Mouse (Mus musculus) stomach, postnatal 0 days (tissue): ENCODE measurements around the gene Trp53. TPM values are rescaled to one million over a fixed set of nuclear protein-coding genes. Genes with fewer than 3 reads are reported as not detected.

ENCODE experiments used
- ATAC-seq: fragments of 200-750 bp; cut with Nextera tagmentation; 2 replicates; pipeline ENCODE4 v1.8.0; 2017; ENCODE audit not compliant: low FRiP score, low TSS enrichment
- DNase-seq: peaks from one replicate; pipeline ENCODE4 v3.0.0-alpha.2; 2016; ENCODE audit warnings: low spot score
- H3K27ac ChIP-seq: fragments of 300-500 bp; sonication (generic); replicated peaks from 2 replicates; pipeline ENCODE4 v1.5.1; 2014; ENCODE audit warnings: mild to moderate bottlenecking, control low read depth
- H3K27me3 ChIP-seq: fragments of 300-500 bp; sonication (generic); 2 replicates; pipeline ENCODE4 v1.6.1; 2014; ENCODE audit warnings: low read length; ENCODE audit not compliant: control insufficient read depth, insufficient read depth
- H3K36me3 ChIP-seq: fragments of 300-500 bp; sonication (generic); 2 replicates; pipeline ENCODE4 v1.6.1; 2014; ENCODE audit warnings: low read length, mixed read lengths; ENCODE audit not compliant: control insufficient read depth, insufficient read depth
- H3K4me1 ChIP-seq: fragments of 300-500 bp; sonication (generic); replicated peaks from 2 replicates; pipeline ENCODE4 v1.6.1; 2014; ENCODE audit warnings: antibody characterized with exemption; ENCODE audit not compliant: control insufficient read depth, insufficient read depth
- H3K4me2 ChIP-seq: fragments of 300-500 bp; sonication (generic); replicated peaks from 2 replicates; pipeline ENCODE4 v1.6.1; 2014; ENCODE audit warnings: low read depth, mild to moderate bottlenecking, control low read depth, moderate library complexity
- H3K4me3 ChIP-seq: fragments of 300-500 bp; sonication (generic); 2 replicates; pipeline ENCODE4 v1.5.1; 2014; ENCODE audit warnings: low read depth, low read length, control low read depth
- H3K9ac ChIP-seq: fragments of 300-500 bp; sonication (generic); 2 replicates; pipeline ENCODE4 v1.6.1; 2014; ENCODE audit warnings: mild to moderate bottlenecking, low read length, control low read depth, mixed read lengths
- H3K9me3 ChIP-seq: fragments of 300-500 bp; sonication (generic); 2 replicates; pipeline ENCODE4 v1.6.1; 2016; ENCODE audit warnings: low read length; ENCODE audit not compliant: control insufficient read depth
- CTCF ChIP-seq: IDR thresholded peaks from 2 replicates; pipeline ENCODE4 v1.5.1; 2016; ENCODE audit warnings: antibody characterized with exemption, low read depth, mild to moderate bottlenecking, moderate library complexity
- EP300 ChIP-seq: optimal IDR thresholded peaks from 2 replicates; pipeline ENCODE3; 2016; ENCODE audit warnings: antibody characterized with exemption
- WGBS: fragments of 180-500 bp; shearing (Covaris S2); extraction: QIAGEN DNeasy Blood & Tissue Kit; methylation state at CpG from one replicate; pipeline ENCODE4 v1.1.7; 2014; 5-methylcytosine and 5-hydroxymethylcytosine counted together
- microRNA counts: library from miRNA; unstranded; fragments of <30 nt; microRNA quantifications from one replicate; lab custom pipeline; 2015
- microRNA-seq: library from miRNA; unstranded; fragments of <30 nt; microRNA quantifications from one replicate; pipeline ENCODE4, GENCODE M21; 2016
- polyA plus RNA-seq: library from polyadenylated mRNA; unstranded; fragments of >200 nt; fragmentation: Nextera tagmentation; extraction: Ambion mirVana; gene quantifications from 2 replicates; pipeline ENCODE4 v1.2.1, GENCODE M21; 2015

Trp53 gene
- polyA plus RNA-seq, 1 experiment from 2014 or later = 45.0 TPM

DNA sequence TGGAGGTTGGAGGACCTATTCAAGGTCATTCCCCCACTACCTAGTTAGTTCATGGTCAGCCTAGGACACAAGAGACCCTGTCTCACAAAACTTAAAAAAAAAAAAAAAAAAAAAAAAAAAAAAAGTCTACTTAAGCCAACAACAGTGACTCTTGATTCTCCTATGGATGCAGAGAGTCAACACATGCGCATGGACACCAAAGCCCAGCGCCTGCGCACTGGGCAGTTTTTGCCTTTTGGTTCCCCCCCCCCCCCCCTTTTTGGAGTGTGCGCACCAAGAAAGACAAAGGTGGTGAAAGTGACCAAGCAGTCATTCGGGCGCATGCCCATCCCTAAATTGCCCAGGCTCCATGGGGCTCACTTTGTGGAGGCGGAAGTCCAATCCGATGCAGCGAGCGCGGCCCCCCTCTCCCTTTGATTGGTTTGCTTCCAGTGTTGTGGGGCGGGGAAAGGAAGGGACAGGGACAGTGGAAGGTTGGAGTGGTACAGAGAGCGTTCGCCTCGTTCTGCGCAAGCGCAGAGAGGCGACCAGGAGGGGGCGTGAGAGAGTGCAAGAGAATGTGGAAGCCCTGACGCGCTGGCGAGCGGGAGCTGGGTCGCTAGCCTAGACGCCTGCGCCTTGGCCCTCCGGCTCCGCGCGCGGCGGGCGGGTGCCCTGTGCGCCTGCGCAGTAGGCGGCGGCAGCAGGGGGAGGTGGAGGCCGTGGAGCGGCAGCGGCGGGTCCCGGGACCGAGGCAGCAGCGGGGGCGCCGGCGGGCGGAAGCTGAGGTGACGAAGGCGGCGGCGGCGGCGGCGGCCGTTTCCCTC lies 52.3 kb downstream of the Trp53 start, which contains the start of gene Fxr2:
TSS of gene Fxr2 (plus strand) at position 707 of the 806 bp plus-strand sequence.
- no peaks in the 10 kb centered on the region for H3K9me3 ChIP-seq
- DNase-seq = peak; percentile 100
- H3K9ac ChIP-seq = peak within 1 kb of the TSS; percentile 96
- TF ChIP-seq CTCF (peak; percentile 90), EP300 (no peak)
- peak within 1 kb of the TSS; percentile 93 for H3K4me3 ChIP-seq
- ATAC-seq = peak; percentile 98
- under 1% methylated on average over 29 of the region's 56 CpGs for WGBS
- H3K27me3 ChIP-seq = no peaks in the 10 kb centered on the region
- peak within 1 kb of the TSS; percentile 87 for H3K4me2 ChIP-seq
- H3K27ac ChIP-seq = peak within 1 kb of the TSS; percentile 98
- no peaks in the 10 kb centered on the region for H3K4me1 ChIP-seq
- no peaks in the 10 kb centered on the region; the same call in 1 of the 2 replicates for H3K36me3 ChIP-seq

DNA sequence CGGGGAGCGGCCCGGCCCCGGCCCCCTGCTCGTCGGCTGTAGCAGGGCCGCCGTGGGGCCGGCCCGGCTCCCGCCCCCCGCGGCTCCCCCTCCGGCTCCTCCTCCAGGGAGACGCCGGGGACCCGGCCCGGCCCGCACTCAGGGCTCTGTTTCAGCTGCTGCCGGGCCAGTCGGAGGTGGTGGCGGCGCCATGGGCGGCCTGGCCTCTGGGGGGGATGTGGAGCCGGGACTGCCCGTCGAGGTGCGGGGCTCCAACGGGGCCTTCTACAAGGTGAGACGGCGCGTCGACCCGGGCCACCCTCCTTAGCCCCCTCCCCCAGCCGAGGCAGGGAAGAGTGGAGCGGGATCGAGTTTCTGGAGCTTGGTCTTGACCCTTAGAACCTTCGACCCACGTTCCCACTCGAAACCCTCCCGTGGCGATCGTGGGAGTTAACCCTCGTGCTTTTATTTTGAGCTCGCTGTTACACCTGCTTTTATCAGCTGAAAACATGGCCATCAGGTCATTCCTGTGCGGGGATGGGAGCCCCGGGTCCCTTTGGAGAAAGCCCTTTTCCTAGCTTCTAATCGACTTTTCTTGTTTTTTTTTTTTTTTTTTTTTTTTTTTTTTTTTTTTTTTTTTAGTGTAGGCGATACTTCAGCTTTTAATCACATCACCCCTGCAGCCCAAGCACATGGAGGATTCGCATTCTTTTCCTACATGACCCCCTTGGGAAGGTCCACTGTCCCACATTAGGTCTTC lies 53.1 kb downstream of the Trp53 start:
- DNase-seq (no peak), ATAC-seq (peak; percentile 49)
- H3K4me3 ChIP-seq = peak overlapping the region; percentile 93
- H3K27ac ChIP-seq = peak overlapping the region; percentile 98
- peak overlapping the region; percentile 96 for H3K9ac ChIP-seq
- no peak for TF ChIP-seq CTCF
- no peak for TF ChIP-seq EP300
- H3K9me3 ChIP-seq = no peaks in the 10 kb centered on the region
- H3K4me1 ChIP-seq = no peaks in the 10 kb centered on the region
- H3K36me3 ChIP-seq = no peaks in the 10 kb centered on the region; the same call in 1 of the 2 replicates
- WGBS = under 1% methylated on average over 47 of the region's 50 CpGs
- H3K4me2 ChIP-seq = peak overlapping the region; percentile 87
- H3K27me3 ChIP-seq = no peaks in the 10 kb centered on the region

DNA sequence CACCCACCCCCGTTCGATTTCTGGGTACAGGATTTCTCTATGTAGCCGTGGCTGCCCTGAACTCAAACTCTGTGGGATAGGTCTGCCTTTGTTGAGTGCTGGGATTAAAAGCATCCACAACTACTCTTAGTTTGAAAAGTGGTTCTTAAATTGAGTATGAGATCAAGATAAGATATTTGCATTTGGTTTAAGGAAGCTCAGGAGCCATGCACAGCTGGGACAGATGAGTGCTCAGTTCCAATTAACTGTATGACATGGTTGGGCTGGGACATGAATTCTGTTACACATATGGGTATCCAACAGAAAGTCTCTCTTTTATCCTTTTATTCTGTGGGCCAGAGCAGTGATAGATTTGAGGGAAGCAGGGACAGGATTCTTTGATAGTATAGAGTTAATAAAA lies 55.3 kb downstream of the Trp53 start:
- H3K4me1 ChIP-seq = no peaks in the 10 kb centered on the region
- H3K4me3 ChIP-seq = no peak overlapping the region
- TF ChIP-seq CTCF = no peak
- no peak for TF ChIP-seq EP300
- no peak overlapping the region for H3K4me2 ChIP-seq
- DNase-seq = no peak
- no peak overlapping the region for H3K27ac ChIP-seq
- ATAC-seq = no peak
- no peaks in the 10 kb centered on the region for H3K9me3 ChIP-seq
- no peak overlapping the region for H3K9ac ChIP-seq
- H3K36me3 ChIP-seq = peaks cover 2% of the 10 kb centered on the region; the same call in 1 of the 2 replicates
- WGBS = 58% methylated on average over 3 of the region's 3 CpGs
- no peaks in the 10 kb centered on the region for H3K27me3 ChIP-seq

MicroRNA genes within 50 kb of the gene (microRNA counts, 519-probe panel; counts per million panel counts)
- 2,868 counts per million, percentile 8 among the panel's probes with 10 or more counts for microRNA mmu-miR-467f (lab: Ali Mortazavi, UCI)

Small RNA genes within 50 kb of the gene (microRNA-seq; reads per million reads assigned to microRNA genes)
- gene Mir467f = not detected

Other genes starting within 250 kb of the Trp53 start
- gene Rnf227, start 239.9 kb upstream of the Trp53 start, polyA plus RNA-seq = 46.2 and 49.4 TPM in 2 replicates
- 18.4 and 18.9 TPM in 2 replicates for gene Chd3, start 211.0 kb upstream of the Trp53 start, polyA plus RNA-seq
- gene Naa38, start 184.9 kb upstream of the Trp53 start, polyA plus RNA-seq = 153 and 170 TPM in 2 replicates
- gene Cyb5d1, start 184.7 kb upstream of the Trp53 start, polyA plus RNA-seq = 9.1 and 9.5 TPM in 2 replicates
- gene Tmem88, start 182.1 kb upstream of the Trp53 start, polyA plus RNA-seq = 14.9 and 17.8 TPM in 2 replicates
- gene Kdm6b, start 166.7 kb upstream of the Trp53 start, polyA plus RNA-seq = 12.9 and 13.1 TPM in 2 replicates
- 0.38 and 0.39 TPM in 2 replicates for gene Dnah2, start 31.2 kb upstream of the Trp53 start, polyA plus RNA-seq
- gene Efnb3, start 20.2 kb upstream of the Trp53 start, polyA plus RNA-seq = 3.9 and 4.4 TPM in 2 replicates
- gene Wrap53, start 104 bp upstream of the Trp53 start, polyA plus RNA-seq = 8.7 and 9.0 TPM in 2 replicates
- 5.3 and 7.2 TPM in 2 replicates for gene Atp1b2, start 25.6 kb downstream of the Trp53 start, polyA plus RNA-seq
- gene Shbg, start 37.5 kb downstream of the Trp53 start, polyA plus RNA-seq = not detected in 2 replicates
- gene Sat2, start 41.7 kb downstream of the Trp53 start, polyA plus RNA-seq = 14.4 and 15.5 TPM in 2 replicates
- 10.8 and 11.6 TPM in 2 replicates for gene Fxr2, start 52.6 kb downstream of the Trp53 start, polyA plus RNA-seq
- gene Sox15, start 75.0 kb downstream of the Trp53 start, polyA plus RNA-seq = 7.7 and 7.9 TPM in 2 replicates
- 69.1 and 72.6 TPM in 2 replicates for gene Mpdu1, start 82.3 kb downstream of the Trp53 start, polyA plus RNA-seq
- gene Cd68, start 85.8 kb downstream of the Trp53 start, polyA plus RNA-seq = 16.7 and 17.9 TPM in 2 replicates
- 339 and 351 TPM in 2 replicates for gene Eif4a1, start 92.1 kb downstream of the Trp53 start, polyA plus RNA-seq
- gene Senp3, start 101.7 kb downstream of the Trp53 start, polyA plus RNA-seq = 30.5 and 32.4 TPM in 2 replicates
- 0.50 and 0.75 TPM in 2 replicates for gene Tnfsf13, start 105.4 kb downstream of the Trp53 start, polyA plus RNA-seq
- gene Tnfsf12, start 115.5 kb downstream of the Trp53 start, polyA plus RNA-seq = 6.9 and 9.7 TPM in 2 replicates
- gene Tnfsfm13, start 115.7 kb downstream of the Trp53 start, polyA plus RNA-seq = 4.1 and 4.2 TPM in 2 replicates
- gene Polr2a, start 178.3 kb downstream of the Trp53 start, polyA plus RNA-seq = 7.9 and 9.0 TPM in 2 replicates
- gene Slc35g3, start 181.6 kb downstream of the Trp53 start, polyA plus RNA-seq = 0.11 TPM in 1 of 2 replicates, not detected in the other
- gene Zbtb4, start 185.6 kb downstream of the Trp53 start, polyA plus RNA-seq = 2.6 and 2.7 TPM in 2 replicates
- gene Chrnb1, start 215.6 kb downstream of the Trp53 start, polyA plus RNA-seq = 4.3 and 5.0 TPM in 2 replicates
- 0.67 and 0.90 TPM in 2 replicates for gene Fgf11, start 221.5 kb downstream of the Trp53 start, polyA plus RNA-seq
- 28.4 and 34.4 TPM in 2 replicates for gene Tmem102, start 225.3 kb downstream of the Trp53 start, polyA plus RNA-seq
- not detected in 2 replicates for gene Gm39566, start 234.9 kb downstream of the Trp53 start, polyA plus RNA-seq
- gene Spem2, start 238.1 kb downstream of the Trp53 start, polyA plus RNA-seq = not detected in 2 replicates
- gene Spem1, start 241.8 kb downstream of the Trp53 start, polyA plus RNA-seq = not detected in 2 replicates